Mouse (Mus musculus) stomach, postnatal 0 days (tissue): ENCODE data around the gene Atxn10. TPM values are rescaled to one million over a fixed set of nuclear protein-coding genes. Genes with fewer than 3 reads are reported as not detected.
A peak's percentile ranks its signal among the peaks of the same experiment; 100 is the strongest.
"Not testable (repeated sequence)": the region's sequence is repeated elsewhere in the genome, so short reads cannot be mapped to it uniquely, and the experiment has no call there.

Experiments used
- ATAC-seq: fragments of 200-750 bp; cut with Nextera tagmentation; 2 replicates; pipeline ENCODE4 v1.8.0; 2017; ENCODE audit not compliant: low FRiP score, low TSS enrichment
- DNase-seq: peaks from one replicate; pipeline ENCODE4 v3.0.0-alpha.2; 2016; ENCODE audit warnings: low spot score
- H3K27ac ChIP-seq: fragments of 300-500 bp; sonication (generic); replicated peaks from 2 replicates; pipeline ENCODE4 v1.5.1; 2014; ENCODE audit warnings: mild to moderate bottlenecking, control low read depth
- H3K27me3 ChIP-seq: fragments of 300-500 bp; sonication (generic); 2 replicates; pipeline ENCODE4 v1.6.1; 2014; ENCODE audit warnings: low read length; ENCODE audit not compliant: control insufficient read depth, insufficient read depth
- H3K36me3 ChIP-seq: fragments of 300-500 bp; sonication (generic); 2 replicates; pipeline ENCODE4 v1.6.1; 2014; ENCODE audit warnings: low read length, mixed read lengths; ENCODE audit not compliant: control insufficient read depth, insufficient read depth
- H3K4me1 ChIP-seq: fragments of 300-500 bp; sonication (generic); replicated peaks from 2 replicates; pipeline ENCODE4 v1.6.1; 2014; ENCODE audit warnings: antibody characterized with exemption; ENCODE audit not compliant: control insufficient read depth, insufficient read depth
- H3K4me2 ChIP-seq: fragments of 300-500 bp; sonication (generic); replicated peaks from 2 replicates; pipeline ENCODE4 v1.6.1; 2014; ENCODE audit warnings: low read depth, mild to moderate bottlenecking, control low read depth, moderate library complexity
- H3K4me3 ChIP-seq: fragments of 300-500 bp; sonication (generic); 2 replicates; pipeline ENCODE4 v1.5.1; 2014; ENCODE audit warnings: low read depth, low read length, control low read depth
- H3K9ac ChIP-seq: fragments of 300-500 bp; sonication (generic); 2 replicates; pipeline ENCODE4 v1.6.1; 2014; ENCODE audit warnings: mild to moderate bottlenecking, low read length, control low read depth, mixed read lengths
- H3K9me3 ChIP-seq: fragments of 300-500 bp; sonication (generic); 2 replicates; pipeline ENCODE4 v1.6.1; 2016; ENCODE audit warnings: low read length; ENCODE audit not compliant: control insufficient read depth
- CTCF ChIP-seq: IDR thresholded peaks from 2 replicates; pipeline ENCODE4 v1.5.1; 2016; ENCODE audit warnings: antibody characterized with exemption, low read depth, mild to moderate bottlenecking, moderate library complexity
- EP300 ChIP-seq: optimal IDR thresholded peaks from 2 replicates; pipeline ENCODE3; 2016; ENCODE audit warnings: antibody characterized with exemption
- WGBS: fragments of 180-500 bp; shearing (Covaris S2); extraction: QIAGEN DNeasy Blood & Tissue Kit; methylation state at CpG from one replicate; pipeline ENCODE4 v1.1.7; 2014; 5-methylcytosine and 5-hydroxymethylcytosine counted together
- polyA plus RNA-seq: library from polyadenylated mRNA; unstranded; fragments of >200 nt; fragmentation: Nextera tagmentation; extraction: Ambion mirVana; gene quantifications from 2 replicates; pipeline ENCODE4 v1.2.1, GENCODE M21; 2015

Atxn10 gene
- polyA plus RNA-seq, 1 experiment from 2014 or later, result 124 TPM

- 32% methylated on average over 14 of the region's 14 CpGs for WGBS
- Histone ChIP-seq H3K9me3 (no peaks in the 10 kb centered on the region), H3K27ac (no peak overlapping the region), H3K4me3 (no peak overlapping the region), H3K27me3 (no peaks in the 10 kb centered on the region), H3K4me2 (no peak overlapping the region), H3K9ac (no peak overlapping the region), H3K36me3 (no peaks in the 10 kb centered on the region), H3K4me1 (no peaks in the 10 kb centered on the region)
- ATAC-seq (no peak), DNase-seq (no peak)
- TF ChIP-seq EP300 (no peak), CTCF (no peak)
Measured at GRCm38 (mm10) chr15:85316342-85317140, 19.5 kb upstream of the Atxn10 start.

- H3K27ac ChIP-seq, result no peak overlapping the region
- no peak for ATAC-seq
- H3K36me3 ChIP-seq, result no peaks in the 10 kb centered on the region
- H3K27me3 ChIP-seq, result no peaks in the 10 kb centered on the region
- no peak overlapping the region for H3K9ac ChIP-seq
- H3K4me3 ChIP-seq, result no peak overlapping the region
- DNase-seq, result no peak
- no peak for TF ChIP-seq EP300
- no peak for TF ChIP-seq CTCF
- no peaks in the 10 kb centered on the region for H3K4me1 ChIP-seq
- 79% methylated on average over 11 of the region's 11 CpGs for whole genome bisulfite sequencing
- no peaks in the 10 kb centered on the region for H3K9me3 ChIP-seq
- H3K4me2 ChIP-seq, result no peak overlapping the region
Measured at GRCm38 (mm10) chr15:85319924-85320668, 15.9 kb upstream of the Atxn10 start.

- no peak overlapping the region for H3K4me2 ChIP-seq
- H3K9me3 ChIP-seq, result no peaks in the 10 kb centered on the region
- H3K9ac ChIP-seq, result no peak overlapping the region
- WGBS, result 91% methylated on average over 4 of the region's 4 CpGs
- no peak overlapping the region for H3K4me3 ChIP-seq
- H3K36me3 ChIP-seq, result no peaks in the 10 kb centered on the region
- ATAC-seq, result no peak
- no peak for DNase-seq
- no peak for TF ChIP-seq EP300
- TF ChIP-seq CTCF, result no peak
- no peaks in the 10 kb centered on the region; the same call in 1 of the 2 replicates for H3K27me3 ChIP-seq
- no peak overlapping the region for H3K27ac ChIP-seq
- H3K4me1 ChIP-seq, result no peaks in the 10 kb centered on the region
Measured at GRCm38 (mm10) chr15:85323214-85323613, 12.8 kb upstream of the Atxn10 start.

- no peak overlapping the region for H3K27ac ChIP-seq
- H3K36me3 ChIP-seq, result no peaks in the 10 kb centered on the region
Measured at GRCm38 (mm10) chr15:85324426-85324825, 11.6 kb upstream of the Atxn10 start.

GRCm38 (mm10) chr15:85327808-85328207, 8.2 kb upstream of the Atxn10 start:
- 40% methylated on average over 11 of the region's 11 CpGs for WGBS
- DNase-seq, result no peak
- TF ChIP-seq EP300 (no peak), CTCF (no peak)

More at GRCm38 (mm10) chr15:85324426-85324825, 11.6 kb upstream of the Atxn10 start:
- Histone ChIP-seq H3K9me3 (no peaks in the 10 kb centered on the region), H3K9ac (no peak overlapping the region), H3K4me2 (no peak overlapping the region), H3K4me1 (no peaks in the 10 kb centered on the region), H3K4me3 (no peak overlapping the region), H3K27me3 (no peaks in the 10 kb centered on the region; the same call in 1 of the 2 replicates)
- no peak for ATAC-seq
- WGBS, result 87% methylated on average over 1 of the region's 1 CpGs
- no peak for TF ChIP-seq EP300
- TF ChIP-seq CTCF, result no peak
- DNase-seq, result no peak

GRCm38 (mm10) chr15:85328455-85328854, 7.6 kb upstream of the Atxn10 start:
- H3K4me1 ChIP-seq, H3K27ac ChIP-seq, H3K4me3 ChIP-seq, H3K27me3 ChIP-seq, ATAC-seq, DNase-seq, H3K36me3 ChIP-seq, H3K4me2 ChIP-seq, H3K9ac ChIP-seq, H3K9me3 ChIP-seq: not testable (repeated sequence)
- TF ChIP-seq CTCF, result peak; percentile 58
- 90% methylated on average over 2 of the region's 2 CpGs for WGBS

More at GRCm38 (mm10) chr15:85327808-85328207, 8.2 kb upstream of the Atxn10 start:
- no peak overlapping the region for H3K4me2 ChIP-seq
- ATAC-seq, result no peak
- H3K36me3 ChIP-seq, result no peaks in the 10 kb centered on the region
- no peak overlapping the region for H3K4me3 ChIP-seq
- no peaks in the 10 kb centered on the region for H3K4me1 ChIP-seq
- H3K27me3 ChIP-seq, result no peaks in the 10 kb centered on the region; the same call in 1 of the 2 replicates
- H3K27ac ChIP-seq, result no peak overlapping the region
- H3K9ac ChIP-seq, result no peak overlapping the region
- H3K9me3 ChIP-seq, result no peaks in the 10 kb centered on the region
